Mouse (Mus musculus) C2C12 (cell line): ENCODE measurements around the gene Mettl16. TPM values are rescaled to one million over a fixed set of nuclear protein-coding genes. Genes with fewer than 3 reads are reported as not detected.

Source experiments
- H3K27me3 ChIP-seq: one replicate; pipeline ENCODE4 v1.6.1; 2011; ENCODE audit not compliant: control insufficient read depth, insufficient read depth, insufficient read length
- H3K36me3 ChIP-seq: one replicate; pipeline ENCODE4 v1.6.1; 2011; ENCODE audit not compliant: control insufficient read depth, insufficient read depth
- H3K4me3 ChIP-seq: one replicate; pipeline ENCODE4 v1.5.1; 2011; ENCODE audit warnings: mild to moderate bottlenecking, control low read depth; ENCODE audit not compliant: poor library complexity, insufficient read depth, severe bottlenecking
- H3K79me2 ChIP-seq: one replicate; pipeline ENCODE4 v1.6.1; 2011; ENCODE audit not compliant: control insufficient read depth, insufficient read depth
- H3K79me3 ChIP-seq: one replicate; pipeline ENCODE4 v1.6.1; 2011; ENCODE audit warnings: low read depth, control low read depth
- H3ac ChIP-seq: one replicate; pipeline ENCODE3; 2011; ENCODE audit warnings: low read depth; ENCODE audit not compliant: control insufficient read depth, insufficient read length
- CEBPB ChIP-seq: IDR thresholded peaks from one replicate; pipeline ENCODE4 v1.6.1; 2011; ENCODE audit warnings: low read depth, mild to moderate bottlenecking, control low read depth, moderate library complexity
- CTCF ChIP-seq: IDR thresholded peaks from one replicate; pipeline ENCODE4 v1.5.1; 2011; ENCODE audit not compliant: control insufficient read depth, insufficient read depth, insufficient read length
- FOSL1 ChIP-seq: IDR thresholded peaks from one replicate; pipeline ENCODE4 v1.8.0; 2011; ENCODE audit warnings: mild to moderate bottlenecking, low read length; ENCODE audit not compliant: poor library complexity, insufficient read depth, severe bottlenecking
- MAX ChIP-seq: IDR thresholded peaks from one replicate; pipeline ENCODE4 v1.6.1; 2011; ENCODE audit warnings: mild to moderate bottlenecking, control low read depth
- MYOD1 ChIP-seq: IDR thresholded peaks from one replicate; pipeline ENCODE4 v1.6.1; 2011; ENCODE audit warnings: low read depth; ENCODE audit not compliant: control insufficient read depth, insufficient read length
- MYOG ChIP-seq: IDR thresholded peaks from one replicate; pipeline ENCODE4 v1.6.1; 2011; ENCODE audit not compliant: control insufficient read depth, insufficient read length; ENCODE audit errors: extremely low read depth
- USF1 ChIP-seq: IDR thresholded peaks from one replicate; pipeline ENCODE4 v1.6.1; 2011; ENCODE audit warnings: low read depth, mild to moderate bottlenecking, control low read depth, moderate library complexity
- polyA plus RNA-seq: library from polyadenylated mRNA; unstranded; fragments of >200 nt; fragmentation: generic; extraction: Trizol; gene quantifications from one replicate; pipeline ENCODE4 v1.2.1, GENCODE M21; 2012; ENCODE audit warnings: missing spikeins

Gene Mettl16
- polyA plus RNA-seq, 1 experiment = 17.3 TPM

DNA sequence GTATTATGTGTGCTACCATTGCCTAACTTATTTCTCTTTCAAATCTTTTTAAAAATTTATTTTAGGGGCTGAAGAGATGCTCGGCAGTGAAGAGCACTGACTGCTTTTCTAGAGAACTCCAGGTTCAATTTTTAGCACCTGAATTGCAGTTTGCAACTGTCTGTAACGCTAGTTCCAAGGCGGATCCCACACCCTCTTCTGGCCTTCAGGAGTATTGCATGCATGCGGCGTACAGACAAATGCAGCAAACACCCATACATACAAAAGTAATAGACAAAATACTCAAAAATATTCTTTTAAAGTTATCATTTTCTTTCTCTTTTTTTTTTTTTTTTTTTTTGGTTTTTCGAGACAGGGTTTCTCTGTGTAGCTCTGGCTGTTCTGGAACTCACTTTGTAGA, 2.6 kb upstream of the Mettl16 start:
- no peak overlapping the region for H3ac ChIP-seq
- H3K27me3 ChIP-seq = no peaks in the 10 kb centered on the region
- peaks cover under 1% of the 10 kb centered on the region for H3K36me3 ChIP-seq
- no peak for TF ChIP-seq CTCF
- no peak for TF ChIP-seq MYOG
- TF ChIP-seq MYOD1 = no peak
- no peak for TF ChIP-seq MAX
- TF ChIP-seq USF1 = no peak
- TF ChIP-seq CEBPB = no peak
- no peak for TF ChIP-seq FOSL1
- H3K79me3 ChIP-seq = peaks cover 22% of the 10 kb centered on the region
- H3K4me3 ChIP-seq = no peak overlapping the region
- H3K79me2 ChIP-seq = peaks cover 24% of the 10 kb centered on the region

DNA sequence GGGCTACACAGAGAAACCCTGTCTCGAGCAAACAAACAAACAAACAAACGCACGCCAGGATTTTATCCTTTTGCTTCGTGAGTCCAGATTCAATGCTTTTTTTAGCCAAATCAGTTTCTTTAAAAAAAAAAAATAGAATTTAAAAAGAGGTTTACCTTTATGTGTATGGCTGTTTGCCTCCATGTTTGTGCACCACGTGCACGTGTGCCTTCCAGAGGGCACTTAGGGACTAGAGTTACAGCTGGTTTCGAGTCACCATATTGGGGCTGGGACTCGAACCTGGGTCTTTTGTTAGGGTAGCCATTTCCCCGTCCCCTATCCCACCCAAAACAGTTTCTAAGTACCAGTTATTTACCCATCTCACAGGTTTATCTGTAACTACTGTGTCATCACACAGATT, 593 bp upstream of the Mettl16 start:
- Histone ChIP-seq H3K27me3 (no peaks in the 10 kb centered on the region), H3ac (no peak overlapping the region), H3K79me2 (peaks cover 44% of the 10 kb centered on the region), H3K36me3 (peaks cover 21% of the 10 kb centered on the region), H3K4me3 (peak overlapping the region; percentile 75), H3K79me3 (peaks cover 40% of the 10 kb centered on the region)
- TF ChIP-seq CEBPB (no peak), MYOG (no peak), FOSL1 (no peak), MAX (no peak), CTCF (no peak), USF1 (no peak), MYOD1 (no peak)

DNA sequence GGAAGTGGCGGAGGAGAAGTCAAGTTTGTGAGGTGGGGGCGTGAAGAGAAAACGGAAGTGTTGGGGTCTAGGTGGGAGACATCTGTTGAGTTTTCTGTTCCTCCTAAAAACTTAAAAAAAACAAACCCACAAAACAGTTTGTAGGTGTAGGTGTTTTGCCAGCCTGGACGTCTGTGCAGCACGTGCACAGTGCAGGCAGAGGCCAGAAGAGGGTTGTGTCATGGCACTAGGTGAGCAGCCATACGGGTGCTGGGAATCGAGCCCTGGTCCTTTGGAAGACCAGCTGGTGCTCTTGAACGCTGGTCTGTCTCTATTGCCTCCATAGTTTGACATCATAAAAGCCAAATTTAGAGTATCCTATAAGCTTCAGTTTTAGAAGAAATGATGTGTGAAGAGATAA, 604 bp downstream of the Mettl16 start:
- H3K36me3 ChIP-seq = peaks cover 31% of the 10 kb centered on the region
- peak overlapping the region; percentile 42 for H3ac ChIP-seq
- TF ChIP-seq MAX = peak; percentile 36
- no peak for TF ChIP-seq CEBPB
- no peak for TF ChIP-seq USF1
- H3K79me3 ChIP-seq = peaks cover 52% of the 10 kb centered on the region
- peaks cover 56% of the 10 kb centered on the region for H3K79me2 ChIP-seq
- peak overlapping the region; percentile 75 for H3K4me3 ChIP-seq
- H3K27me3 ChIP-seq = no peaks in the 10 kb centered on the region

DNA sequence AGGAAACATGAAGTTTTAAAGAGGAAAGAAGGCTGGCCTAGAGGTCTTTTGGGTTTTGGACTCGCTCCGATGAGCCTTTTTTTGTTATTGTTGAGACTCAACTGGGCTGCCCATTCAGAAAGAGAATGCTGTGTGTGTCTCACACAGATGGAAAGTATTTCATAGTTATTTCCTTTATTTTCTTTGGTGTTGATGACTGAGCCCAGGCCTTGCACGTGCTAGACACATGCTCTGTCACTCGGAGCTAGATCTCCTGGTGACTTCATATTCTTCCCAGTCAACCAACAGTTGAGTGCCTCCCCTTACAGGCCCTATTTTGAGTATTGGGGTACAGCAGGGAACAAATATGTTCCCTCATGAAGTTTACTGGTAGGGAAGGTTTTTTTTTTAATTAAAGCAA, 1.0 kb downstream of the Mettl16 start:
- peak overlapping the region; percentile 75 for H3K4me3 ChIP-seq
- peaks cover 35% of the 10 kb centered on the region for H3K36me3 ChIP-seq
- H3ac ChIP-seq = no peak overlapping the region
- TF ChIP-seq USF1 (no peak), CTCF (no peak), MYOG (no peak), MAX (no peak), CEBPB (no peak), MYOD1 (no peak), FOSL1 (no peak)
- H3K79me3 ChIP-seq = peaks cover 55% of the 10 kb centered on the region
- H3K79me2 ChIP-seq = peaks cover 60% of the 10 kb centered on the region
- H3K27me3 ChIP-seq = no peaks in the 10 kb centered on the region

DNA sequence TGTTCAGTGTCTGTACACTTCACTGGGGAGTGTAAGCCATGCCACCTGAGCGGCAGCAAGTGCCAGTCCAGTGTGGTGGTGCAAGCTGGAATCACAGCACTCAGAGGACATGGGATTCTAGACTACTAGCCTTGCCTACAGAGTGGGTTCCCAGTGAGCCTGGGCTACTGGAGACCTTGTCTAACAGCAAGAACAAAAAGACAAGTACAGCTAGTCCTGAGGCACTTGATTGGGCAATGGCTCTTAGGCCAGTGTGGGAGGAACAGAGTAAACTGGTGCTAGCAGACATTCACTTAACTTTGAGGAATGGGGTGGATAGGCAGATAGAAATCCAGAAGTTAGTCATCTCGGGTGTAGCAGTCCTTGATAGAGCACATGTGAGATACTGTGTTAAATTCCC, 1.8 kb downstream of the Mettl16 start:
- no peak for TF ChIP-seq CTCF
- no peak for TF ChIP-seq MYOG
- no peak for TF ChIP-seq MAX
- no peak for TF ChIP-seq CEBPB
- TF ChIP-seq FOSL1 = no peak
- TF ChIP-seq USF1 = no peak
- no peak for TF ChIP-seq MYOD1
- no peak overlapping the region for H3K4me3 ChIP-seq
- peaks cover 61% of the 10 kb centered on the region for H3K79me3 ChIP-seq
- H3K79me2 ChIP-seq = peaks cover 67% of the 10 kb centered on the region
- H3K36me3 ChIP-seq = peaks cover 40% of the 10 kb centered on the region
- H3ac ChIP-seq = no peak overlapping the region
- no peaks in the 10 kb centered on the region for H3K27me3 ChIP-seq

DNA sequence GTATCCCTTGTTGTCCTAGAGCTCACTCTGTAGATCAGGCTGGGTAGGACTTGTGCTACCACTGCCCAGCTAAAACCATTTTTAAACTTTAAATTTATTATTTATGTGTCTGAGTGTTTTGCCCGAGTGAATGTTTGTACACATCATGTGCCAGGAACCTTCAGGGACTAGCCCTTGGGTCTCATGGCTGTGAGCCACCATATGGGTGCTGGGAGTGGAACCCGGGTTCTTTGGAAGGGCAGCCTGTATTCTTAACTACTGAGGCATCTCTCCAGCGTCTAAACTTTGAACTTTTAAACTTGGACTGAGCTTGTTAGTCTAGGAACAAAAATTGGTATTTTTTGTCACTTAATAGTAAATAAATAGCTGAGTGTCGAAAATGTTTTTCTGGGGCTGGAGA, 22.2 kb downstream of the Mettl16 start:
- H3K79me3 ChIP-seq = no peaks in the 10 kb centered on the region
- TF ChIP-seq CTCF (no peak), USF1 (no peak), CEBPB (no peak), MYOG (no peak), FOSL1 (no peak), MAX (no peak), MYOD1 (no peak)
- H3ac ChIP-seq = no peak overlapping the region
- H3K79me2 ChIP-seq = peaks cover 9% of the 10 kb centered on the region
- peaks cover 92% of the 10 kb centered on the region for H3K36me3 ChIP-seq
- H3K27me3 ChIP-seq = no peaks in the 10 kb centered on the region
- H3K4me3 ChIP-seq = no peak overlapping the region
